Mouse (Mus musculus) intestine, embryonic 15.5 days (tissue): ENCODE measurements around the gene Usb1. TPM values are rescaled to one million over a fixed set of nuclear protein-coding genes. Genes with fewer than 3 reads are reported as not detected.

Experiments
- ATAC-seq: fragments of 200-750 bp; cut with Nextera tagmentation; 2 replicates; pipeline ENCODE4 v1.8.0; 2017; ENCODE audit warnings: moderate TSS enrichment, moderate library complexity
- H3K27ac ChIP-seq: fragments of 300-500 bp; sonication (generic); 2 replicates; pipeline ENCODE4 v1.5.1; 2015; ENCODE audit warnings: mild to moderate bottlenecking, inconsistent platforms
- H3K27me3 ChIP-seq: fragments of 300-500 bp; sonication (generic); replicated peaks from 2 replicates; pipeline ENCODE4 v1.6.1; 2015; ENCODE audit warnings: inconsistent platforms
- H3K36me3 ChIP-seq: fragments of 300-500 bp; sonication (generic); 2 replicates; pipeline ENCODE4 v1.6.1; 2015; ENCODE audit warnings: inconsistent platforms
- H3K4me1 ChIP-seq: fragments of 300-500 bp; sonication (generic); replicated peaks from 2 replicates; pipeline ENCODE4 v1.6.1; 2015; ENCODE audit warnings: inconsistent platforms
- H3K4me2 ChIP-seq: fragments of 300-500 bp; sonication (generic); replicated peaks from 2 replicates; pipeline ENCODE4 v1.6.1; 2015; ENCODE audit warnings: mild to moderate bottlenecking, inconsistent platforms
- H3K4me3 ChIP-seq: fragments of 300-500 bp; sonication (generic); replicated peaks from 2 replicates; pipeline ENCODE4 v1.5.1; 2015; ENCODE audit warnings: inconsistent platforms
- H3K9ac ChIP-seq: fragments of 300-500 bp; sonication (generic); 2 replicates; pipeline ENCODE4 v1.6.1; 2015; ENCODE audit warnings: inconsistent platforms
- H3K9me3 ChIP-seq: fragments of 300-500 bp; sonication (generic); 2 replicates; pipeline ENCODE4 v1.6.1; 2016; ENCODE audit warnings: inconsistent platforms
- WGBS: fragments of 180-500 bp; shearing (Covaris S2); methylation state at CpG from one replicate; pipeline ENCODE4 v1.1.7; 2015; 5-methylcytosine and 5-hydroxymethylcytosine counted together
- polyA plus RNA-seq: library from polyadenylated mRNA; unstranded; fragments of >200 nt; fragmentation: Nextera tagmentation; extraction: Ambion mirVana; gene quantifications from 2 replicates; pipeline ENCODE4 v1.2.1, GENCODE M21; 2015

Usb1 gene
- polyA plus RNA-seq, 1 experiment from 2014 or later = 40.1 TPM

- Histone ChIP-seq H3K4me1 (peaks cover 15% of the 10 kb centered on the region; the same call in 1 of the 2 replicates), H3K9me3 (no peaks in the 10 kb centered on the region), H3K36me3 (peaks cover under 1% of the 10 kb centered on the region; the same call in 1 of the 2 replicates), H3K4me2 (peak overlapping the region; percentile 98), H3K9ac (peak overlapping the region; percentile 41), H3K27me3 (no peaks in the 10 kb centered on the region), H3K4me3 (peak overlapping the region; percentile 45), H3K27ac (no peak overlapping the region)
- ATAC-seq = peak; percentile 93
- WGBS = 2% methylated on average over 41 of the region's 41 CpGs
Observed at GRCm38 (mm10) chr8:95320224-95321139, 11.6 kb upstream of the Usb1 start.

DNA sequence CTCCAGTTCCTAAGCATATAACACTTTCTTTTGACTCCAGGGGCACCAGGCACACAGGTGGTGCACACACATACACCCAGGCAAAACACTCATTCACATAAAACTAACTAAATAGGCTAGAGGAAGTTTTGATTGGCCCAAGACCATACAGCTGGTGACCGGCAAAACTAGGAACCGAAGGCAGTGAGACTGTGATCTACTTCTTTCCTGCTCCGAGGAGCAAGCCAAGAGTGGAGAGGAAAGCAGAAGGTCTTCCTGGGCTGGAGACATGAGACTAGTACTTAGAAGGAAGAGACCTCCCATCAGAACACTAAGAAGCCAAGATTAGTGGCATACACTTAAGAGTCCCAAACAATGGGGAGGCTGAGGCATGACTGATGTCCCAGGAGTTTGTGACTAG is 8.9 kb upstream of the Usb1 start:
- Histone ChIP-seq H3K9ac (no peak overlapping the region), H3K27me3 (no peaks in the 10 kb centered on the region), H3K9me3 (no peaks in the 10 kb centered on the region), H3K4me3 (no peak overlapping the region), H3K4me1 (peaks cover 17% of the 10 kb centered on the region; the same call in 1 of the 2 replicates), H3K27ac (no peak overlapping the region), H3K4me2 (no peak overlapping the region), H3K36me3 (peaks cover 24% of the 10 kb centered on the region)
- ATAC-seq = no peak
- 75% methylated on average over 3 of the region's 3 CpGs for WGBS

- no peak for ATAC-seq
Observed at GRCm38 (mm10) chr8:95324646-95325045, 7.4 kb upstream of the Usb1 start.

DNA sequence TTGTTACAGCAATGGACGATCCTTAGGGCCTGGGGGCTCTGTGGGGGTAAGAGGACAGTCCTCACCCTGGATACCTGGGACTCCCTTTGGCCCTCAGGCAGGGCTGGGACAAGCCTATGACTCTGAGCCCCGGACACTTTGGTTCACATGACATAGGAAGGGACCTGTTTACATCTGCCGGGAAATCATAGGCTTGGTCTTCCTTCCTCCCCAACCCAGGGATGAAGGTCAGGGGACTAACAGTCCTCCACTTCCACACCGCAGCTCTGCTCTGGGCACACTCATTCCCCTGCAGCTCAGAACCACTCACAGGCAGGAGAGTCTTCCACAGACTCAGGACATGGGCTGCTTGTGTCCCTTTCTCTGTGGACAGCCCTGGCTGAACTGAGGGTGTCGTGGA is 5.3 kb upstream of the Usb1 start:
- 74% methylated on average over 5 of the region's 5 CpGs for WGBS
- Histone ChIP-seq H3K4me1 (0 out of 2 replicates have a peak, but pooled peaks cover 13% of the 10 kb centered on the region), H3K4me2 (no peak overlapping the region), H3K9me3 (no peaks in the 10 kb centered on the region), H3K36me3 (peaks cover 37% of the 10 kb centered on the region), H3K4me3 (no peak overlapping the region), H3K27ac (no peak overlapping the region), H3K9ac (no peak overlapping the region), H3K27me3 (no peaks in the 10 kb centered on the region)
- ATAC-seq = no peak

More at GRCm38 (mm10) chr8:95324646-95325045, 7.4 kb upstream of the Usb1 start:
- H3K4me2 ChIP-seq = no peak overlapping the region
- H3K4me1 ChIP-seq = peaks cover 17% of the 10 kb centered on the region; the same call in 1 of the 2 replicates
- peaks cover 37% of the 10 kb centered on the region for H3K36me3 ChIP-seq
- no peak overlapping the region for H3K9ac ChIP-seq
- no peak overlapping the region for H3K4me3 ChIP-seq
- 74% methylated on average over 5 of the region's 5 CpGs for WGBS
- no peak overlapping the region for H3K27ac ChIP-seq
- no peaks in the 10 kb centered on the region for H3K27me3 ChIP-seq
- no peaks in the 10 kb centered on the region for H3K9me3 ChIP-seq

- H3K4me1 ChIP-seq = 0 out of 2 replicates have a peak, but pooled peaks cover 16% of the 10 kb centered on the region
- H3K27me3 ChIP-seq = no peaks in the 10 kb centered on the region
- no peak overlapping the region for H3K27ac ChIP-seq
- no peaks in the 10 kb centered on the region for H3K9me3 ChIP-seq
- H3K9ac ChIP-seq = no peak overlapping the region
- H3K4me3 ChIP-seq = no peak overlapping the region
- no peak overlapping the region for H3K4me2 ChIP-seq
- peaks cover 37% of the 10 kb centered on the region for H3K36me3 ChIP-seq
- 89% methylated on average over 46 of the region's 46 CpGs for WGBS
- ATAC-seq = no peak
Observed at GRCm38 (mm10) chr8:95327866-95328465, 4.1 kb upstream of the Usb1 start.

DNA sequence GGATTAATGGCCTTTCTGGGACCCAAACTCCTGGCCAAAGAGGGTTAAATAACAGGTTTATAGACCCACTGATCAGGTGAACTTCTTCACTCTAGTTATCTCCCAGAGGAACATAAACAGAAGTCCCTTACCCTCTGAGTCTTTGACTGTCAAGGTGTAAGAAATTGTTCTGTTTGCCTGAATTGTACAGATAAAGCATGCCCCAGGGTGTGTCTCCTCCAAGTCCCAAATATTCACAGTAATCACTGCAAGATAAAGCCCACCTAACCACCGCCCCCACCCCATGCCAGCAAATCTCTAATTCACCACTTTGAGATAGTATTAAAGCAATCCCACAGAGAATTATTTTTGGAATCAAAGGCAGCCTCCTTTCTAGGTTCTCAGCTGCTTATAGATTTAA is 1.7 kb upstream of the Usb1 start:
- peak overlapping the region; percentile 82 for H3K4me3 ChIP-seq
- H3K4me1 ChIP-seq = 0 out of 2 replicates have a peak, but pooled peaks cover 16% of the 10 kb centered on the region
- H3K9me3 ChIP-seq = no peaks in the 10 kb centered on the region
- peak overlapping the region; percentile 82 for H3K4me2 ChIP-seq
- no peak for ATAC-seq
- peaks cover 40% of the 10 kb centered on the region for H3K36me3 ChIP-seq
- no peak overlapping the region for H3K27ac ChIP-seq
- 53% methylated on average over 1 of the region's 1 CpGs for WGBS
- H3K27me3 ChIP-seq = no peaks in the 10 kb centered on the region
- H3K9ac ChIP-seq = peak overlapping the region; percentile 94; the same call in 1 of the 2 replicates

GRCm38 (mm10) chr8:95331156-95331719 is 846 bp upstream of the Usb1 start:
- peaks cover 36% of the 10 kb centered on the region for H3K36me3 ChIP-seq
- peak; percentile 59 for ATAC-seq

DNA sequence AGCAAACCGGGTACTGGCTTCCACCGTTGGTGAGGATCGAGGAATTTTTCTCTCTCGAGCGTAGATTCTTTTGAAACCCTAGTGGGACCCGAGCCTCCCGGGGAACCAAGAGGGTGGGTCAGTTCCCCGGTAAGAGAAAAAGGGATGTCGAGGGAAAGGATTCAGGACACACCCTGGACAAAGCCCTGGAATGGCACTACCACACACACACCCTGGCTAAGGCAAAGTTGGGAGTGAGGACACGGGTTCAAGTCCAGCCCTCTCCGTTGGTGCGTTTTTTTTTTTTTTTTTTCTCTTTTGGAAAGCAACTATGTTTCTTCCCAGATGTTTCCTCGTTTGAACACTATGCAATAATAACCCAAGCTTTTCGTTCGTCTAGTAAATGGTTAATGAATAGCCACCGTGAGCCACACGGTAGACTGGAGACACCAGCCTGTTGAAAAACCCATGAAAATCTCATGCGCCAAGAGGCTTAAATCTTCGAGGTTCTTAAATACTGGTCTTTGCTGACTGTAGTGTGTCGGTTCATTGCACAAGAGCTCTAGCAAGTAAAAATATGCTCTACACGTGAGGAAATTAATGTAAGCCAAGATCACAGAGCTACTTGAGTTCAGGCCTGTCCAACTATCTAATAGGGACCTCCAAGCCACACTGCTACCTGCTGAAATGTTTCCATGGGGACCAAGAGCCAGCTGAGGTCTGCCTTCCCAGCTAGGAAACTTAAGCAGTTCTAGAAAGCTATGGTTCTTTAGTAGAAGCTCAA is 534 bp downstream of the Usb1 start:
- Histone ChIP-seq H3K36me3 (peaks cover 22% of the 10 kb centered on the region), H3K4me2 (peak overlapping the region; percentile 82), H3K27ac (peak overlapping the region; percentile 99), H3K9ac (peak overlapping the region; percentile 94), H3K9me3 (no peaks in the 10 kb centered on the region), H3K27me3 (no peaks in the 10 kb centered on the region), H3K4me3 (peak overlapping the region; percentile 82), H3K4me1 (0 out of 2 replicates have a peak, but pooled peaks cover 14% of the 10 kb centered on the region)
- WGBS = 19% methylated on average over 21 of the region's 21 CpGs
- ATAC-seq = peak; percentile 31

More at GRCm38 (mm10) chr8:95331156-95331719, 846 bp upstream of the Usb1 start:
- peak overlapping the region; percentile 94 for H3K9ac ChIP-seq
- no peaks in the 10 kb centered on the region for H3K27me3 ChIP-seq
- under 1% methylated on average over 38 of the region's 38 CpGs for WGBS
- no peaks in the 10 kb centered on the region for H3K9me3 ChIP-seq
- peak overlapping the region; percentile 82 for H3K4me2 ChIP-seq
- H3K4me3 ChIP-seq = peak overlapping the region; percentile 82
- H3K4me1 ChIP-seq = 0 out of 2 replicates have a peak, but pooled peaks cover 16% of the 10 kb centered on the region
- peak overlapping the region; percentile 99 for H3K27ac ChIP-seq

DNA sequence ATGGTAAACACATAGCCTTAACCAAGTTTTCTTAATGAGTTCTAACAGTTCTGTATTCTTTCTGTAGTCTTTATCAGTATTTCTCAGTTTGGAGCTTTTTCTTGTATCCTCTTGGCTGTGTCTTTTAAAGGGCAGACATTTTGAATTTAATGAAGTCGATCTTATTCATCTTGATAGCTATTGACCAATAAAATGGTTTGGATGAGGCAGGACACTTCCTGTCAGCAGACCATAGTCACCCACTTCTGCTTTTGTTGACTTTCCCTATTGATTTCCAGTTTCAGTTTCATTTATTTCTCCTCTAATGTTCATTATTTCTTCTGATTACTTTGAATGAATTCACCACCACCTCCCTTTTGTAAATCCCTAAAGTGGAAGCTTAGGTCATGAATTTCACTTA is 3.6 kb downstream of the Usb1 start:
- H3K4me2 ChIP-seq = no peak overlapping the region
- H3K4me1 ChIP-seq = 0 out of 2 replicates have a peak, but pooled peaks cover 5% of the 10 kb centered on the region
- no peaks in the 10 kb centered on the region for H3K27me3 ChIP-seq
- no peaks in the 10 kb centered on the region for H3K9me3 ChIP-seq
- no peak overlapping the region for H3K9ac ChIP-seq
- no peak overlapping the region for H3K27ac ChIP-seq
- 93% methylated on average over 1 of the region's 1 CpGs for WGBS
- no peak for ATAC-seq
- peaks cover 12% of the 10 kb centered on the region; the same call in 1 of the 2 replicates for H3K36me3 ChIP-seq
- H3K4me3 ChIP-seq = no peak overlapping the region

DNA sequence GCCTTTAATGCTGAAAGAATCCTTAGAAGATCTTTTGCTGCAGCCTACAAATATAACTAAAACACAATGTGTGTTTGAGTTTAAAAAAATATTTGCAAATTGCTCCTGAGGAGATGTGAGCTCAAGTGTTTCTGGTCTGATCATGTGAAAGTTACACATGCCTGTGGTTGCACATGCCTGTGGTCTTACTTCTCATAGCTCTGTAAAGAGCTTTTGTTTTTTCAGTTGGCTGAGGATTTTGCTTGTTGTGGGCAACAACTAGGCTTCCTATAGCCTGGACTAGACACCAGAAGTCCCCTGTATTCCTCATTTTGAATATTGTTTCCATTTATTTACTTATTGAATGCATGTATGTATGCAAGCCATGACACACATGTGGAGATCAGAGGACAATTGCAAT is 4.3 kb downstream of the Usb1 start:
- no peaks in the 10 kb centered on the region for H3K27me3 ChIP-seq
- H3K36me3 ChIP-seq = peaks cover 12% of the 10 kb centered on the region; the same call in 1 of the 2 replicates
- no peak overlapping the region for H3K27ac ChIP-seq
- no peak overlapping the region for H3K9ac ChIP-seq
- no peak overlapping the region for H3K4me3 ChIP-seq
- H3K4me1 ChIP-seq = 0 out of 2 replicates have a peak, but pooled peaks cover 3% of the 10 kb centered on the region
- no peak for ATAC-seq
- H3K4me2 ChIP-seq = no peak overlapping the region
- H3K9me3 ChIP-seq = no peaks in the 10 kb centered on the region

DNA sequence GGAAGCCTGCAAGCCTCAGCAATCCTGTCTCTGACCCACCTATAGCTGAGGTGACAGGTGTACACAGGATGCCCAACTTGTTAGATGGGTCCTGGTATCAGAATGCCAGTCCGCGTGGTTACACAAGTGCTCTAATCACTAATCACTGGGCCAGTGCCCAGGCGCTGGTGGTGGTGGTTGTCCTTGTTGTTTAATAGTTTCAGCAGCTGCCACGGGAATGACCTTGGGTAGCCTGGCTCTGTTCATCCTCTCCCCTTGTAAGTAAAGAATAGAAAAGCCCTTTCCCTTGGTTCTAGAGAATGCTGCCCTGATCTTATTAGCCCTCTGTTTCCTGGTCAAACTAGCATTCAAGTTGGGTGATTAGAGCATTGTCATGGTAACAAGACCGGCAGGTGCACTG is 9.6 kb downstream of the Usb1 start:
- Histone ChIP-seq H3K27me3 (no peaks in the 10 kb centered on the region), H3K36me3 (peaks cover 23% of the 10 kb centered on the region), H3K4me3 (no peak overlapping the region), H3K4me2 (no peak overlapping the region), H3K9ac (no peak overlapping the region), H3K4me1 (no peaks in the 10 kb centered on the region), H3K27ac (no peak overlapping the region), H3K9me3 (no peaks in the 10 kb centered on the region)
- 0 out of 2 replicates have a peak, but pooled peaks have one; percentile 21 for ATAC-seq
- 63% methylated on average over 5 of the region's 5 CpGs for WGBS
